Mouse (Mus musculus): ENCODE results near the gene Usf2. TPM values are rescaled to one million over a fixed set of nuclear protein-coding genes. Genes with fewer than 3 reads are reported as not detected.

The Usf2 gene
- total and polyA plus RNA-seq, 3 experiments = 42.0 to 103 (median 47.0) TPM

- in situ Hi-C loops (cut with MboI; ENCODE audit: low pct_ligation_motif_present, low pct_unique_long_range_greater_than_20kb, low sequenced_read_pairs) = loop anchor here (5.0 kb wide), 1 partner anchor 37 kb away; no protein-coding TSS in a partner anchor
- Histone ChIP-seq H3K36me3 (replicated peaks in 1 of 2; ENCODE audit: control insufficient read depth in 1 of 2, insufficient read depth in 1 of 2, low read length in 1 of 2) (no peaks in the 10 kb centered on the region), H3K4me1 (ENCODE audit: control insufficient read depth in 1 of 2, insufficient read depth in 2 of 2) (peaks cover 5 to 12% of the 10 kb centered on the region in 2 experiments; a peak in 3 of 4 replicates), H3K4me3 (replicated peaks in 1 of 3; ENCODE audit: low read depth in 2 of 3, low read length in 2 of 3, poor library complexity in 1 of 3) (no peak within 1 kb of the TSS), H3K4me2 (ENCODE audit: insufficient read depth, low read depth, poor library complexity, severe bottlenecking) (no peak within 1 kb of the TSS), H3K27ac (ENCODE audit: insufficient read depth, low read depth) (no peak within 1 kb of the TSS), H3K9me3 (replicated peaks; ENCODE audit: low read length) (no peaks in the 10 kb centered on the region), H3K9ac (ENCODE audit: insufficient read depth, low read depth) (no peak within 1 kb of the TSS), H3K79me2 (replicated peaks; ENCODE audit: control insufficient read depth, extremely low read depth, insufficient read depth, poor library complexity, severe bottlenecking) (no peaks in the 10 kb centered on the region), H3K27me3 (replicated peaks) (no peaks in the 10 kb centered on the region)
- dilution Hi-C loops (cut with MboI; ENCODE audit: extremely low pct_ligation_motif_present, extremely low pct_unique_long_range_greater_than_20kb, low sequenced_read_pairs) = no loop called here
- TF ChIP-seq SIN3A (IDR thresholded peaks at IDR 0.05; ENCODE audit: low read length) (no peak), GABPA (IDR thresholded peaks at IDR 0.05; ENCODE audit: insufficient replicate concordance, low read depth, low read length) (no peak), IRF4 (IDR thresholded peaks at IDR 0.05; ENCODE audit: low read depth, low read length) (no peak), UBTF (IDR thresholded peaks at IDR 0.05; ENCODE audit: low read depth, low read length) (no peak), ZC3H11A (IDR thresholded peaks at IDR 0.05; ENCODE audit: low read depth, low read length) (no peak), TBP (conservative IDR thresholded peaks at IDR 0.05; ENCODE audit: low read depth, low read length) (no peak), CHD2 (IDR thresholded peaks at IDR 0.05; ENCODE audit: low read length) (no peak), JUND (conservative IDR thresholded peaks at IDR 0.05; ENCODE audit: low read depth, low read length) (no peak), KAT2A (IDR thresholded peaks at IDR 0.05; ENCODE audit: insufficient replicate concordance, low read length) (no peak), ETS1 (conservative IDR thresholded peaks at IDR 0.05; ENCODE audit: low read depth, low read length) (no peak), MAFK (IDR thresholded peaks at IDR 0.05; ENCODE audit: insufficient replicate concordance, low read length) (no peak), JUN (IDR thresholded peaks at IDR 0.05; ENCODE audit: insufficient read depth, low read depth, low read length) (no peak), ZNF384 (IDR thresholded peaks at IDR 0.05; ENCODE audit: low read depth, low read length) (no peak), ZMIZ1 (IDR thresholded peaks at IDR 0.05; ENCODE audit: low read depth, low read length) (no peak), MEF2A (IDR thresholded peaks at IDR 0.05; ENCODE audit: borderline replicate concordance, low read depth, low read length) (no peak), MYC (IDR thresholded peaks at IDR 0.05; ENCODE audit: low read depth, low read length) (no peak), USF2 (conservative IDR thresholded peaks at IDR 0.05; ENCODE audit: low read depth, low read length) (no peak), BHLHE40 (IDR thresholded peaks at IDR 0.05; ENCODE audit: low read depth, low read length) (no peak), EP300 (IDR thresholded peaks at IDR 0.05; ENCODE audit: low read length) (no peak)
- no peak for DNase-seq (ENCODE audit: extremely low read depth)
These were observed 41.9 kb downstream of the Usf2 start, which contains the start of gene Mag for GRCm38 (mm10) chr7:30914732-30915131. Mag (minus strand) TSS chr7:30914873.

DNA sequence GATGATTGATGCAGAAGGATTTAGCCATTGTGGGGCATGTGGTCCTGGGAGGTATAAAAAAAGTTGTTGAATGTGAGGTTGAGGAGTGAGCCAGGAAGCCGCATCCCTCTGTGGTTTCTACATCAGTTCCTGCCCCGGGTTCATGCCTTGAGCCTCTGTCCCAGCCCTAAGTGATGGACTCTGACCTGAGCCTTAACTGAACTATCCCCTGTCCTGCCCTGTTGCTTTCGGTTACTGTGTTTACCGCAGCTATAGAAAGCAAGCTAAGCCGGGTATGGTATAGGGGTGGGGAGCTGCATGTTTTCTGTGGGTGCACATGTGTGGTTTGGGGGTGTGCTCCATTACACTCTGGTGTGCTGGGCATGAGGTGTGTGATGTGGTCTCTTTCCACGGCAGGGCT lies 46.8 kb downstream of the Usf2 start:
- in situ Hi-C loops (cut with MboI; ENCODE audit: low pct_ligation_motif_present, low pct_unique_long_range_greater_than_20kb, low sequenced_read_pairs) = loop anchor here (5.0 kb wide), 1 partner anchor 32 kb away; no protein-coding TSS in a partner anchor
- Histone ChIP-seq H3K79me2 (replicated peaks; ENCODE audit: control insufficient read depth, extremely low read depth, insufficient read depth, poor library complexity, severe bottlenecking) (no peaks in the 10 kb centered on the region), H3K4me2 (ENCODE audit: insufficient read depth, low read depth, poor library complexity, severe bottlenecking) (no peak overlapping the region), H3K27ac (ENCODE audit: insufficient read depth, low read depth) (no peak overlapping the region), H3K27me3 (replicated peaks) (peaks cover 2% of the 10 kb centered on the region), H3K4me1 (ENCODE audit: control insufficient read depth in 1 of 2, insufficient read depth in 2 of 2) (peaks cover 0 to 8% of the 10 kb centered on the region in 2 experiments; a peak in 2 of 4 replicates), H3K9ac (ENCODE audit: insufficient read depth, low read depth) (no peak overlapping the region), H3K36me3 (replicated peaks in 1 of 2; ENCODE audit: control insufficient read depth in 1 of 2, insufficient read depth in 1 of 2, low read length in 1 of 2) (no peaks in the 10 kb centered on the region), H3K9me3 (replicated peaks; ENCODE audit: low read length) (no peaks in the 10 kb centered on the region), H3K4me3 (replicated peaks in 1 of 3; ENCODE audit: low read depth in 2 of 3, low read length in 2 of 3, poor library complexity in 1 of 3) (no peak overlapping the region)
- no peak for TF ChIP-seq KAT2A (IDR thresholded peaks at IDR 0.05; ENCODE audit: insufficient replicate concordance, low read length)
- TF ChIP-seq MAX (IDR thresholded peaks at IDR 0.05; ENCODE audit: low read length) = no peak
- TF ChIP-seq ZNF384 (IDR thresholded peaks at IDR 0.05; ENCODE audit: low read depth, low read length) = no peak
- TF ChIP-seq ZC3H11A (IDR thresholded peaks at IDR 0.05; ENCODE audit: low read depth, low read length) = no peak
- TF ChIP-seq USF1 (IDR thresholded peaks at IDR 0.05; ENCODE audit: low read depth, low read length) = no peak
- TF ChIP-seq EP300 (IDR thresholded peaks at IDR 0.05; ENCODE audit: low read length) = no peak
- TF ChIP-seq NRF1 (IDR thresholded peaks at IDR 0.05; ENCODE audit: low read depth, low read length) = no peak
- TF ChIP-seq POLR2A (IDR thresholded peaks at IDR 0.05; ENCODE audit: low read depth, low read length) = no peak
- no peak for TF ChIP-seq CHD2 (IDR thresholded peaks at IDR 0.05; ENCODE audit: low read length)
- no peak for TF ChIP-seq JUN (IDR thresholded peaks at IDR 0.05; ENCODE audit: insufficient read depth, low read depth, low read length)
- no peak for TF ChIP-seq ETS1 (conservative IDR thresholded peaks at IDR 0.05; ENCODE audit: low read depth, low read length)
- no peak for TF ChIP-seq IRF4 (IDR thresholded peaks at IDR 0.05; ENCODE audit: low read depth, low read length)
- TF ChIP-seq MYC (IDR thresholded peaks at IDR 0.05; ENCODE audit: low read depth, low read length) = no peak
- no peak for TF ChIP-seq HCFC1 (IDR thresholded peaks at IDR 0.05; ENCODE audit: low read depth, low read length)
- TF ChIP-seq CTCF (conservative IDR thresholded peaks at IDR 0.05 in 1 of 2, IDR thresholded peaks at IDR 0.05 in 1 of 2; ENCODE audit: low read depth in 2 of 2, low read length in 2 of 2) = no peak
- no peak for TF ChIP-seq SIN3A (IDR thresholded peaks at IDR 0.05; ENCODE audit: low read length)
- no peak for TF ChIP-seq ZMIZ1 (IDR thresholded peaks at IDR 0.05; ENCODE audit: low read depth, low read length)
- TF ChIP-seq E2F4 (IDR thresholded peaks at IDR 0.05; ENCODE audit: insufficient replicate concordance, low read depth, low read length) = no peak
- no peak for DNase-seq (ENCODE audit: extremely low read depth)
- dilution Hi-C loops (cut with MboI; ENCODE audit: extremely low pct_ligation_motif_present, extremely low pct_unique_long_range_greater_than_20kb, low sequenced_read_pairs) = no loop called here

Measured in CH12.LX (cell line).